Mouse (Mus musculus) hematopoietic stem cell, adult 5-6 weeks (primary cell): Measurements from ENCODE around the gene Fmo5. TPM values are rescaled to one million over a fixed set of nuclear protein-coding genes. Genes with fewer than 3 reads are reported as not detected.

Source experiments
- ATAC-seq, 2 experiments: fragments of 125-278 bp in 1 of 2; replicated peaks in 1 of 2; 2 replicates each; pipeline ENCODE4 v1.8.0; 2016 to 2017; ENCODE audit warnings: inconsistent platforms in 2 of 2, mild to moderate bottlenecking in 2 of 2, moderate number of reproducible peaks in 2 of 2, low read depth in 1 of 2, moderate TSS enrichment in 1 of 2; ENCODE audit not compliant: low FRiP score in 2 of 2, poor library complexity in 2 of 2, severe bottlenecking in 2 of 2, insufficient read depth in 1 of 2, low TSS enrichment in 1 of 2
- total RNA-seq: library from RNA; stranded (forward); fragments of 172-1452, 232-1000 nt; gene quantifications from 2 replicates; pipeline ENCODE4 v1.2.3, GENCODE M21; 2017

Fmo5 gene
- total RNA-seq, 1 experiment from 2014 or later = 11.3 TPM

- ATAC-seq = no peak
Measured at GRCm38 (mm10) chr3:97696866-97697265, 68.3 kb downstream of the Fmo5 start.

- ATAC-seq = no peak
Measured at GRCm38 (mm10) chr3:97697291-97697690, 68.7 kb downstream of the Fmo5 start.

- ATAC-seq = no peak
Measured at GRCm38 (mm10) chr3:97699061-97699460, 70.5 kb downstream of the Fmo5 start.

GRCm38 (mm10) chr3:97701198-97701597 is 72.6 kb downstream of the Fmo5 start:
- no peak for ATAC-seq

- ATAC-seq = no peak
Measured at GRCm38 (mm10) chr3:97702448-97703080, 74.0 kb downstream of the Fmo5 start.

Other genes with a start within 250 kb of the Fmo5 start
- not detected in 2 replicates for gene Olfr1402, start 206.8 kb upstream of the Fmo5 start, total RNA-seq
- 46.2 and 65.0 TPM in 2 replicates for gene Chd1l, start 18.6 kb upstream of the Fmo5 start, total RNA-seq
- 4.0 and 10.7 TPM in 2 replicates for gene Prkab2, start 29.4 kb downstream of the Fmo5 start, total RNA-seq
- not detected in 2 replicates for gene Gm17651, start 45.9 kb downstream of the Fmo5 start, total RNA-seq